Mouse (Mus musculus) left cerebral cortex, postnatal 25 days (tissue): ENCODE results near the gene Zcwpw1. TPM values are rescaled to one million over a fixed set of nuclear protein-coding genes. Genes with fewer than 3 reads are reported as not detected.

Source experiments
- total RNA-seq, 2 experiments: library from RNA; stranded (reverse); gene quantifications; 2 replicates each; pipeline ENCODE4 v1.2.3; 2021

Zcwpw1 gene
- total RNA-seq, 2 experiments from 2014 or later: 4.6 to 6.7 TPM

Other genes starting within 250 kb of the Zcwpw1 start
- 100 to 1,000 TPM; 109 to 118 TPM for gene Actl6b, start 234.3 kb upstream of the Zcwpw1 start, total RNA-seq
- gene Tfr2, start 218.0 kb upstream of the Zcwpw1 start, total RNA-seq: 1 to 10 TPM; 8.1 to 8.9 TPM
- gene Mospd3, start 186.7 kb upstream of the Zcwpw1 start, total RNA-seq: 10 to 100 TPM; 18.2 to 22.2 TPM
- gene Pcolce, start 174.0 kb upstream of the Zcwpw1 start, total RNA-seq: 10 to 100 TPM; 12.1 to 13.7 TPM
- gene Fbxo24, start 158.8 kb upstream of the Zcwpw1 start, total RNA-seq: under 1 TPM; 0.18 to 0.21 TPM
- gene Lrch4, start 158.7 kb upstream of the Zcwpw1 start, total RNA-seq: 10 to 100 TPM; 12.2 to 13.5 TPM
- 10 to 100 TPM in 1 of 2 experiments, 1 to 10 TPM in 1; 9.2 to 11.8 TPM for gene Gm20605, start 158.6 kb upstream of the Zcwpw1 start, total RNA-seq
- 1 to 10 TPM; 2.3 to 4.7 TPM for gene Sap25, start 146.5 kb upstream of the Zcwpw1 start, total RNA-seq
- gene Irs3, start 142.1 kb upstream of the Zcwpw1 start, total RNA-seq: under 1 TPM in 1 of 2 experiments, not detected in 1; 0.32 TPM
- gene Agfg2, start 103.1 kb upstream of the Zcwpw1 start, total RNA-seq: 10 to 100 TPM; 40.0 to 43.9 TPM
- gene Nyap1, start 46.2 kb upstream of the Zcwpw1 start, total RNA-seq: 10 to 100 TPM; 69.0 to 73.4 TPM
- gene Tsc22d4, start 42.1 kb upstream of the Zcwpw1 start, total RNA-seq: 100 to 1,000 TPM; 173 to 195 TPM
- gene Ppp1r35, start 8.9 kb upstream of the Zcwpw1 start, total RNA-seq: 10 to 100 TPM; 23.4 to 27.1 TPM
- gene Mepce, start 143 bp upstream of the Zcwpw1 start, total RNA-seq: 10 to 100 TPM; 41.4 to 45.0 TPM
- gene Pilra, start 48.5 kb downstream of the Zcwpw1 start, total RNA-seq: 1 to 10 TPM in 1 of 2 experiments, under 1 TPM in 1; 0.92 to 1.2 TPM
- not detected for gene Pilrb1, start 70.3 kb downstream of the Zcwpw1 start, total RNA-seq
- gene Pilrb2, start 84.0 kb downstream of the Zcwpw1 start, total RNA-seq: not detected
- under 1 TPM; 0.11 to 0.18 TPM for gene Cyp3a13, start 133.8 kb downstream of the Zcwpw1 start, total RNA-seq
- 10 to 100 TPM; 16.3 to 22.4 TPM for gene Gjc3, start 175.3 kb downstream of the Zcwpw1 start, total RNA-seq
- gene Azgp1, start 193.7 kb downstream of the Zcwpw1 start, total RNA-seq: not detected
- gene Smok3a, start 233.5 kb downstream of the Zcwpw1 start, total RNA-seq: not detected
- gene Smok3b, start 233.6 kb downstream of the Zcwpw1 start, total RNA-seq: not detected